Mouse (Mus musculus) ZHBTc4 (cell line): Measurements from ENCODE around the gene D17Wsu92e.
"Not testable (repeated sequence)": the region's sequence is repeated elsewhere in the genome, so short reads cannot be mapped to it uniquely, and the experiment has no call there.

Experiments used
- DNase-seq: peaks from one replicate; pipeline ENCODE4 v3.0.0-alpha.2; 2011; ENCODE audit warnings: low read depth, low spot score

D17Wsu92e gene

DNA sequence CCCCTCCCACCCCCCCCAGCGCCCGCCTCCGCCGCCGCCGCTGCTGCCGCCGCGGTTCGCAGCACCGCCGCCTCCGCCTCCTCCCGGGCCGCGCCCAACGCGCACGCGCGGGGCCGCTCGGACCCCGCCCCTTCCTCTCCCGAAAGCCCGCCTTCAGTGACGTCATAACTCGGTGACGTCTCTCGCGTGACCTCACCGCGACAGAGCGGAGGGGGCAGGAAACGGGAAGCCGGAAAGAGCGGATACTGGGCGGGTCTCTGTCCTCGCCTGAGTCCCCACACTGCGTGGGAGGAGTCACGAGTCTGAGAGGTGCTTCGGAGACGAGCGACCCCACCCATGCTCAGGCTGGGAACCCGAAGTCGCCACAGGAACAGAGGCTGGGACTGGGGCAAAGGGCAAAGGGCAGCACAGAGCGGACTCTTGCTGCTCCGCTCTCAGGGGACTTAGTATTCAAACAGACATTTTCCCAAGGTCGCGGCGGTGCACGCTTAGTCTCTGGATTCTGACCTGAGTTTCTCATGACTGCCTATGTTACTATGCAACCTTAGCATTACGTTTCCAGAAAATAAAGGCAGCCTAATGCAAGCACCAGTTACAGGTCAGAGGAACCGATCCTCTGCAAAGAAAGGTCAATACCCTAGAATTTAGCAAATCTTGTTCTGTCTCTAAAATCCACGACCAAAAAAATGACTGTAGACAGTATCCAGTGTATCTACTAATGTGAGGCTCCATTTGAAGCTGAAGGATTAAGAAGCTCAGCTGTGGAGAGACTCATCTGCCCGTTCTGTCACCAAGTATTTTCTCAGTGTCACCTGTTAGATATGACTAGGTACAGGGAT lies at the start of gene D17Wsu92e:
TSS of gene D17Wsu92e (minus strand) at position 81 of the 839 bp plus-strand sequence.
- DNase-seq = peak; percentile 100

DNA sequence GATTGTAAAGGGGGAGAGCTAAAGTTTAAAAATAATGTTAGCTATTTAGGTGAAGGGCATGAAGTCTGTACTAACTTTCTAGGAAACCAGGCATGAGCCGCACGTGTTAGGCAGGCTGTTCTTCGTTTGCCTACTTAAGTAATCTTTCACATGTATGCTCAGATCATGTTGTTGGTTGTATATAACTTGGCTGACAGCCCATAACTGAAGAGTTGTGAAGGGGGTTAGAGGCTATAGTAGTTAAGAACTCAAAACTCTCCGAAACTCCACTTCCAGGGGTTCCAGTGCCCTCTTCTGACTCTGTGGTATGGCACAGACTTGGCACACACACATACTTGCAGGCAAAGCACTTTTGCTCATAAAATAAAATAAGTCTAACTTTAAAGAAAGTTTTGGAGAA lies 46.3 kb upstream of the D17Wsu92e start:
- no peak for DNase-seq

DNA sequence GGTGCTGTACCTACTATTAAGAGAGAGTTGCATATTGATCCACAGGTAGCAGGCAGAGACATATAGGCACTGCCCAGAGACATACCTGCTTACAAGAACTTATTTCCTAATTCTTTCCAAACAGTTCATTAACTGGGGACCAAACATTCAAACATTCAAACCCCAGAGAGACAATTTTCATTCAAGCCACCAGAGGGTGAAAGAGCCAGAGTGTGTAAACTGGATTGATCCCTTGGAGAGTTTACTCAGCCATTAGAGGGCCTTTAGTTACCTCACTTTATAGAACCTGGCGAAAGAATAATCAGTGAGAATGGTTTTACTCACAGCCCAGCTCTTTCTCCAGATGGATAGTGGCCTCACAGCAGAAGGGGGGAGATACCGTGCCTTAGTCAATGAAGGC lies 45.0 kb upstream of the D17Wsu92e start:
- DNase-seq = no peak

DNA sequence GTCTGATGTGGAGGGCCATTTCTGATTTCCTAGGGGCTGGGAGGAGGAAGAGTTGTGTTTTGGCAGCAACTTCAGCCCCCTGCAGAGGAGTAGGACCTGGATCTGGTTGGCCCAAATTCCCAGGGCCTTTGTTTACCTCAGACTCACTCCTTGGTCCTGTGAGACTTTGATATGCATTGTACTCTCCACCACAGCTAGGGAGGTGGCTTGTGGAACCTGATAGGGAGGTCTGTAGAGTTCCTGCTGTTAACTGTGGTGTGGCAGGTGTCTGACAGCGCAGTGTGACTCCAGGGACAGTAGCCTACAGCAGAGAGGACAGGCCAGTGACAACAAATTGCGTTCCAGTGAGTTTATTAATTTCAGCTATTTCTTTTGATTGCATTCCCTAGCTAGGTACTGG lies 38.7 kb upstream of the D17Wsu92e start:
- peak; percentile 51 for DNase-seq

DNA sequence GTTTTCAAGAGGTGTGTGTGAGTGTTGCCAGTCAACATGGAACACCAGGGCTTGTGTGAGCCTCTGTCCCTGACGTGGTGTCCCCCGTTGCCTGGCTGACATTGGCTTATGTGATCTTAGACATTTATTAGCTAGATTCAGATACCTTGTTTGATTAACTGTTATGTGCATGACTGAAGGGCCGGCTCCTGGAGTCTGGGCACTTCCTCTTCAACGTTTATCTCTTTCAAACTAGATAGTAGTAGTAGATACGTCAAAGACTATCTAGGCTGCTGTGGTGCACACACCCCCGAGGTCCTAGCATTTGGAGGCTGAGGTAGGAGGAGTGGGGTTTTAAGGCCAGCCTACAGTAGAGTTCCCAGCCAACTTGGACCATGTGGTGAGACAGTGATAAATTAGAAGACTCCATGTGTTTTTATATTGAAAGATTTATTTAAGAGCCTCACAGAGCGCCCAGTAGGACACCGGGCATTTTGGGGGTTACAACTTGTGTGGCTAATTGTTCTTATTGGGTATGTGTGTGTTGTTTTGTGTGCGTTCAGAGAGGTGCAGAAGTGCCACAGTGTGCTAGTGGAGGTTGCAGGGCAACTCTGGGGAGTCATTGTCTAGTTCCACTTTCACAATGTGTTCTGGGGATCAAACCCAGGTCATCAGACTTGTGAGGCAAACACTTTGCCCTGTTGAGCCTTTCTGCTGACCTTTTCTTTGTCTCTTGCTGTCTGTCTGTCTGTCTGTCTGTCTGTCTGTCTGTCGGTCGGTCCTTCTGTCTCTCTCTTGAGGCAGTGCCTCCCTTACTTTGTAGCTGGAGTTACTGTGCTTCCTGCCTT lies 37.4 kb upstream of the D17Wsu92e start:
- DNase-seq = no peak

DNA sequence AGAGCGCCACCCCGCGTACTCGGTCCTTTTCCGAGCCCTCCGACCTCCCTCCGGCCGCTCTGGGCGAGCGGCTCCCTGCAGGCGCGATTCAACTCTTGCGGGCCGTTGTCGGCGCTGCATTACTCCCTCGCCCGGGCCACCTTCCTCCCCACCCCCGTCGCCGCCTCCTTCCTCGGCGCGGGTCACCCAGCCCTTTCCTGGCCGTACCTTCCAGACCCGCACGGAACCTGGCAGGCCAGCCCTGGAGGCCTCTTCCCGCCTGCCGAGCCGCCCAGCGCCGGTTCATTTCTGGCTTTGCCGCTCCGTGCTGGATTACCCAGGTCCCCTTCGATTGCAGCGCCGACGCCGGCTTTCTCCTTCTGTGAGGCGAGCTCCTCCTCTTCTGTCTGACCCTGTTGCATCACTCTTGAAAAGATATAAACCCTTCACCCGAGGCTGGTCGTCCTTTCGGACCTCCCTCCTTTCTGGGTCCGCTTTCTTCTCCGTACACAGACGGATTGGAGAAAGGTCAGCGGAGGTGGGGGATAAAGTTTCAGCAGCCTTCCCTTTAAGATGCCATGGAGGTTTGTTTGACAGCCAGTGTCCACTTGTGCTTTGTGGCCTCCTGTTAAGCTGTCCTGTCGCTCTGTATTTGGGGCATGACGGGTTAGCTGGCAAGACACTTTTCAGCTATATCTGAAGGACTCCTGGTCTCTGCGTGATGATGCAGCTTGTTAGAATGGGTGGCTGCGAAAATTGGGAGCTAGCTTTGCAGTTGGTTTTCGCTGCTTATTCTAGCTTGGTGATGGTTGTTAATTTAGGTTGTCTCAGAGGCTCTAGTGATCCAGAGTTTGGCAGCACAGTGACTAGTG lies 36.6 kb upstream of the D17Wsu92e start:
- DNase-seq = peak; percentile 67

DNA sequence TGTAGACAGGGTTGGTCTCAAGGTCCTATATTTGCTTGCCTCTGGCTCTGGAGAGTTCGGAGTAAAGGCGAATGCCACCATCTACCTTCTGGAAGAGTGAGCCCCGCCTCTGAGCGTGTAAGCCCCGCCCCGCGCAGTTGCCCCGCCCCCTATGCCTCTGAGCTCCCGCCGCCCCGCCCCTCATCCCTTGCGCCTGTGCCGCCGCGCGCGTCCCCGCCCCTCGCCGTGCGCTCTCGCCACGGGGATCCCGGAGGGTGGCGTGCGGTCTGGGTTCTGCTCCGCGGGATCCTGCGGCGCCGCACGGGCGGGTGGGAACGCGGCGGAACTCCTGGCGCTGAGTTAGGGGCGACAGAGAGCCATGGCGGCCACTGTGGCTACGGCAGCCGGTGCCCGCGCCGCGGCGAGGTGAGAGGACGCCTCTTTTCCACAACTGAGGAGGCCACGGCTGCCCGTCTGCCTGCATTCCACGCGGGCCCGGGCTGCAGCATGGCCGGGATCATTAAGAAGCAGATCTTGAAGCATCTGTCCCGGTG lies 35.9 kb upstream of the D17Wsu92e start, which contains the start of gene Uhrf1bp1:
TSS of gene Uhrf1bp1 (plus strand) at position 177 of the 533 bp plus-strand sequence.
- DNase-seq = peak; percentile 94

DNA sequence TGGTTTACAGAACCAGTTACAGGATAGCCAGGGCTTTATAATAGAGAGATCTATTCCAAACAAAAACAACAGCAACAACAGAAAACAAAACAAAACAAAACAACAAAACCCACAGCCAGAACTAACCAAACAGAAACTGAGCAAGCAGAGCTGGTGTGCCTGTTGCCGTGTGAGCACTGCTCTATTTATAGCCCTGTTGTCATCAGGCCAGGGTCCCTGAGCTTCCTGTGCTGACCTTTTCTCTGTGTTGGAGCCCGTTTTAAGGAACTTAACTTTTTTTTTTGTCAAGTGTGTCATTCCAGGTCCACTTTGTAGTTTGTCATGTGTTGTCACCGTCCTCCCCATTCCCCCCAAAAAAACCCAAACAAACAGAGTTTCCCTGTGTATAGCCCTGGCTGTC lies 30.6 kb upstream of the D17Wsu92e start:
- DNase-seq = no peak

DNA sequence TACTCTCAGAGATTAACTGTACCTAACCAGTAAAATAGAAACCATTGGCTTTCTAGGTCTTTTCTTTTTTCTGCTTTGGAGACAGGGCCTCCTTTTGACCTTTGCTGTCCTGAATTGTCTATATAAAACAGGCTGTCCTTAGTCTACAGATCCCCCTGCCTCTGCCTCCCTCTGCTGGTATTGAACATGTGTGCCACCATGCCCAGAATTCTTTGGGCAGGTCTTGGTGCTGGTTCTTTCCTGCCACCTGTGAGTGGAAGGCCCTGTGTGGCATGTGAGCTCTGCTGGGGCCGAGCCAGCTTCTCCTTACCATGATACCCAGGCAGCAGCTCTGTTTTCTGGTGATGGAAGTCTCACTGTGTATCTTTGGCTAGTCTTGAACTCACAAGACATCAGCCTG lies 27.9 kb upstream of the D17Wsu92e start:
- DNase-seq = no peak

DNA sequence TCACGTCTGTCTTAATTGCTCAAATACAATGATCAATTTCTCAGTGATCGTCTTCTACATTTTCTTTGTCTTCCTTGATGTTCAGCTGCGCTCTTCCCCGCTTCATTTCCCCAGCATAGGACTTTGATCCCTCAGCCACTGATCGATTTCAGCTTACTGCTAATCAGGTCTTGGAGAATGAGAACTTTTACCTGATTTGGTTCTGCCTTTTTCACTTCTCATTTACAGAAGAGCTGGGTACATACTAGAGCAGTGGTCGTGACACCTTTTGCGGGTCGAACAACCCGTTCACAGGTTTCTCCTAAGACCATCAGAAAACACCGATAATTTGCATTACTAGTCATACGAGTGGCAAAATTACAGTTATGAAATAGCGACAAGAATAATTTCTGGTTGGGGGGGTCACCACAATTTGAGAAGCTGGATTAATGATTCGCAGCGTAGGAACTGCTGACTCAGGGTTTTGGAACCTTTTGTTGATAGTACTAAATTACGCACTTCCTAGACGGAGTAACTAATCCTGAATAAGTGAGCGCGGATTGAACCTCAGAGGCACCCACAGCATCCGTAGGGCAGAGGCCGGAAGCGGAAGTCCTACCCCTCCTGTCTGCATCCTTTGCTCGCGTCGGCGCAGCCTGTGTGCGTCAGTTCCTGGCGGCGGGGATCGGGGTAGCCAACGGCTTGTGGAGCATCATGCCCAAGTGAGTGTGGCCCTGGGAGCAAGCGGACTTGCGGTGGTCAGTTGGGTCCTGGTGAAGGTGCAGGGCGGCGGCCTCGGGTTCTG lies 19.2 kb upstream of the D17Wsu92e start:
- peak; percentile 97 for DNase-seq

DNA sequence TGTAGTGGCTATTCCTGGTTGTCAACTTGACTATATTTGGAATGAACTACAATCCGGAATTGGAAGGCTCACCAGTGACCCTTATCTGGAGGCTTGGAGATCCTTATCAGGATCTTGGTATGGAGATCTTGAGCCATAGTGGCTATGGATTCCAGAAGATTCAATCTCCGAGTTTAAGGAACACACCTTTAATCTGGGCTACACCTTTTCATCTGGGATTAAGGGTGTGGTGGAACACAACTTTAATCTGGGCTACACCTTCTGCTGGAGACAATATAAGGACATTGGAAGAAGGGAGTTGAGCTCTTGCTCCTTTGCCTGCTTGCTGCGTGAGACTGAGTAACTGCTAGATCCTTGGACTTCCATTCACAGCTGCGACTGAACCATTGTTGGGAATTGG lies 17.4 kb upstream of the D17Wsu92e start, which contains the start of gene Snrpc:
TSS of gene Snrpc (plus strand) at position 301 of the 400 bp plus-strand sequence.
- DNase-seq = not testable (repeated sequence)

DNA sequence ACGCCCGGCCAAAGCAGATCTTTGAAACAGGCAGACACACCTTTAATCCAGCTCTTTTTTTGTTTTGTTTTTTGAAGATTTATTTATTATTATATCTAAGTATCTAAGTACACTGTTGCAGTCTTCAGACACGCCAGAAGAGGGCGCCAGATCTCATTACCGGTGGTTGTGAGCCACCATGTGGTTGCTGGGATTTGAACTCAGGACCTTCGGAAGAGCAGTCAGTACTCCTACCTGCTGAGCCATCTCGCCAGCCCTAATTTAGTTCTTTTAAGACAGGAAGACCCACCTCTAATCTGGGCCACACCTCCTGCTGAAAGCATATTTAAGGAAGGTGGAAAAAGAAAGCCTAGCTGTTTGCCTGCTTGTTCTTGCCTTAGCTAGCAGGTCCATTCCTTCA lies 10.0 kb upstream of the D17Wsu92e start:
- DNase-seq = peak; percentile 59

DNA sequence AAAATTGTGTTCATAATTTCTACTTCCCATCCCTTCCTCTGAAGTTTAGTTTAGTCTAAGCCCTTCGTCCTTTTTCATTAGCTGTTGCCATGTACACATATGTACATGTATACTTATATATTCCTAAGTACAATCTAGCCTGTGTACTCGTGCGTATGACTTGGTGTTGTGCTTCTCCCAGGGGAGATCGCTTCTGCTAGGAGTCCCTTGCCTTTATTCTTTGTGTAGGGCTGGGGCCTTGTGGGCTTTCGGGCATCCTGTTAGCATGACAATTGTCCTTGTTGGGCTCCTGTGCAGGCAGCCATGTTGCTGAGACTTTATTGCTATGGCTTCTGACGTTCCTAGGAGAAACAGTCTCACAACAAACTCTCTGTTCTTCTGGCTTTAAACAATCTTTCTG lies 7.1 kb upstream of the D17Wsu92e start:
- DNase-seq = peak; percentile 52

DNA sequence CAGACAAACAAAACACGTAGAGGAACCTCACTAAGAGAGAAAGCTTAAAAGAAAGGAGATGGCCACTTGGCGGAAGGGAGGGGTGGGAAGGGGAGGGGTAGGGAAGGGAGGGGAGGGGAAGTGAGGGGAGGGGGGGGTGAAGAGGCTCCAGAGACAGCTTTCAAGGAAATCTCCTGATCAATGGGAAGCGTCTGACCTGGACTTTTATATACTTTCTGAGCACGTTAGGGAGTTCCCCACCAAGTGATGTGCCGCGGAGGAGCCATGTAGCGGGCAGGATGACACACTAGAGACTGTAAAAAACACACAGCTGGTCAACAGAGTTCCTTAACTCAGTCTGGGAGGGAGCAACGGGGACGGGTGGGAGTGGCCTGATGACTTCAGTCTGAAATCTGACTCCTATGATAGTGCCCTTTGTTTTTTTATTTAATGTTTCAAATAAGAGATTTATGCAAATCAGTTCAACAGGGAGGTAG lies 6.5 kb upstream of the D17Wsu92e start:
- peak; percentile 68 for DNase-seq

DNA sequence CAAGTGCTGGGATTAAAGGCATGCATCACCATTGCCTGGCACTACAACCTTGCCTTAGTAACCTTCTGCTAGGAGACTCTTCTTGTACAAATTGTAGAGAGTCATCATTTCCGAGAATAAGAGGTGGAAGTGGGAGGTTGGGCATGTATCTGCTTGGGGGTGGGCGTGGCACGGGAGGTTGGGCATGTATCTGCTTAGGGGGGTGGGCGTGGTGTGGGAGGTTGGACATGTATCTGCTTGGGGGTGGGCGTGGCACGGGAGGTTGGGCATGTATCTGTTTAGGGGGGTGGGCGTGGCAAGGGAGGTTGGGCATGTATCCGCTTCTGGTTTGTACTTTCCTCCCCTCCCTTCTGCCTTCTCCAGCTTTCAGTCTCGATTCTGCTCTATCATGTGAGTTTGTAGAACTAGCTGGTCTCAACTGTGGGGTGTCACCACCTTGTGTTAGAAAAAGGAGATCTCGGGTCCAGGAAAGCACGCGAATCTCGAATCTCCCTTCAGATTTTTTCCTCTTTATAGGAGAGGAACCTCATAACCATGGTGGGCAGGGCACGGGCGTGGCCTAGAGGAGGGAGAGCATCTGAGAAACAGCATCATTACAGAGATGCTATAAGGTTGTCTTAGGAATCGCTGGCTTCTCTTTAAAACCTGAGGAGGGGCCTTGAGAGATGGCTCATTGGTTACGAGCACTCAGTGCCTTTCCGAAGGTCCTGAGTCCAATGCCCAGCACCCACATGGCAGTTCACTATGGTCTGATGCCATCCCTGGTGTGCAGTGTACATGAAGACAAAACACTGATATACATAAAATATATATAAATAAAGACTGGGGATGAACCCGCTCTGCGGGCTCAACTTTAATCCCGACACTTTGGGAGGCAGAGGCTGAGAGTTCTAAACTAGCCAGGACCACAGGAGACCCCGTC lies 5.8 kb upstream of the D17Wsu92e start:
- DNase-seq = peak; percentile 91

DNA sequence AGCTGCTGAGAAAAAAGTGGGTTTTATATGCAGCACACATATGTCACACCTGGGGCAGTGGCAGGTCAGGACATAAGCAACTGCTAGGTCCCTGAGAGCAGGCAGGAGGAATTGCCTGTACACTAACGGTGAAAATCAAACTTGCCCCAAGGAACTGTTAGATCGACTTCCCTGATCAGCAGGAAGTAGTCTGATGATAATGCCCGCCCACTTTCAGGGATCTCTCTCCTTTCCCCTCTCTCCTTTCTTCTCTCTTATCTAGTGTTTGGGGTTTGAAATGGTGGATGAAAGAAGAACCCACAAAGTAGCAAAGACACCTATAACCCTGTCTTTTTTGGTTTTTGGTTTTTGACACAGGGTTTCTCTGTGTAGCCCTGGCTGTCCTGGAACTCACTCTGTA lies 5.1 kb upstream of the D17Wsu92e start:
- peak; percentile 13 for DNase-seq

DNA sequence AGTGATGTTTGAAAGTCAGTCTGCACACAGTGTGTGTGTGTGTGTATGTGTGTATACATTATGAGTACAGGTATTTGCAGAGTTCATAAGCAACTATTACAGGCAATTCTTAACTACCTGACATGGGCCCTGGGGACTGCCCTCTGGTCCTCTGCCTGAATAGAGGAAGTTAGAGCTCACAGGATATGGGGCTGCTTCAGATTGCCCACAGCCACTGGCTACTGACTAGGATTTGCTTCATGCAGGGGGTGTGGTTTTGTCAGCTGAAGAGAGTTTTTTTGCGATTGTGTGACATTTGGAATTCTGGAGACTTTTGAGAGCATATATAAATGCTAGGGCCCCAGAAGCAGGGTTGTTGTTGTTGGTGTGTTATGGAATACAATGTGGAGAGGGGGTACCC lies 4.5 kb upstream of the D17Wsu92e start:
- DNase-seq = no peak

DNA sequence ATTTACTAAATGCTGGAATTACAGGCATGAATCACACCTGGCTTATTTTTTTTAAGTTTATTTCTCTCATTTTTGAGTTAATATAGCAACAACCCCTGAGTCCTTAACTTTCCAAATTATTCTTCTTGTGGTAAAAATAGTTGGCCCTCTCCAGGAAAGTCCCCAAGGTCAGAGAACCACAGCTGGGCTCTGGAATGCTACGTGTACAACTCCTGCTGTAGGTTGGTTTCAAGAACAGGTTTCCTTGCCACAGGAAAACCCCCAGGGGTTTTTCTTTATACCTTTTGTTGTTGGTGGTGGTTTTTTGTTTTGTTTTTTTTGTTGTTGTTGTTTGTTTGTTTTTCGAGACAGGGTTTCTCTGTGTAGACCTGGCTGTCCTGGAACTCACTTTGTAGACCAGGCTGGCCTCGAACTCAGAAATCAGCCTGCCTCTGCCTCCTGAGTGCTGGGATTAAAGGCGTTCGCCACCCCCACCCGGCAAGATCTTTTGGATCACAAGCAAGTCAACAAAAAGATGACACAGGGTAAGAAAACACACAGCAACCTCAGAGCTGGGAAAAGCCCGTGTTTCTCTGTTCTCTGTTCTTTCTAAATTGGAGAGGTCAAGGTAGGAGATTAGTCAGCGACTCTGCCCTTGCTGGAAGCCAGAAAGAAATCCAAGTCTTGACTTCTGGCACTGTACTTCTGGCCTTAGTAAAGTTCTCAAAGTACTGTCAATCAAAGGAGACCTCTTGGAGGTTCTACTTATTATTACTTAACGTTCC lies 2.9 kb upstream of the D17Wsu92e start:
- no peak for DNase-seq
